Mouse (Mus musculus) brown adipose tissue, adult 24 weeks (tissue): ENCODE results near the gene Rabgap1. TPM values are rescaled to one million over a fixed set of nuclear protein-coding genes. Genes with fewer than 3 reads are reported as not detected.
"Not testable (repeated sequence)": the region's sequence is repeated elsewhere in the genome, so short reads cannot be mapped to it uniquely, and the experiment has no call there.

ENCODE experiments used
- H3K27ac ChIP-seq: fragments of 200-500 bp; replicated peaks from 2 replicates; pipeline ENCODE4 v1.5.1; 2012; ENCODE audit warnings: low read depth, mild to moderate bottlenecking, low read length
- H3K4me1 ChIP-seq: fragments of 200-500 bp; 2 replicates; pipeline ENCODE4 v1.6.1; 2012; ENCODE audit warnings: low read length, mixed read lengths; ENCODE audit not compliant: control insufficient read depth, insufficient read depth, insufficient read length
- H3K4me3 ChIP-seq: fragments of 200-500 bp; 2 replicates; pipeline ENCODE4 v1.5.1; 2012; ENCODE audit warnings: low read depth, mild to moderate bottlenecking, low read length, moderate library complexity; ENCODE audit not compliant: insufficient read depth
- polyA plus RNA-seq: library from polyadenylated mRNA; stranded (reverse); fragments of >200 nt; gene quantifications from 2 replicates; pipeline ENCODE4 v1.2.4, GENCODE M21; 2012; ENCODE audit not compliant: missing spikeins, insufficient read depth, insufficient read length

Rabgap1 gene
- polyA plus RNA-seq, 1 experiment = 26.6 TPM

- Histone ChIP-seq H3K4me1 (no peaks in the 10 kb centered on the region), H3K4me3 (no peak overlapping the region)
Observed at GRCm38 (mm10) chr2:37484165-37484564, 41.1 kb downstream of the Rabgap1 start.

GRCm38 (mm10) chr2:37485370-37485769, 42.3 kb downstream of the Rabgap1 start:
- Histone ChIP-seq H3K4me1 (no peaks in the 10 kb centered on the region), H3K4me3 (no peak overlapping the region), H3K27ac (no peak overlapping the region)

More at GRCm38 (mm10) chr2:37484165-37484564, 41.1 kb downstream of the Rabgap1 start:
- H3K27ac ChIP-seq = no peak overlapping the region

GRCm38 (mm10) chr2:37486408-37486807, 43.3 kb downstream of the Rabgap1 start:
- H3K4me1 ChIP-seq = no peaks in the 10 kb centered on the region
- no peak overlapping the region for H3K4me3 ChIP-seq

GRCm38 (mm10) chr2:37488956-37489355, 45.9 kb downstream of the Rabgap1 start:
- H3K27ac ChIP-seq = no peak overlapping the region
- H3K4me3 ChIP-seq = no peak overlapping the region
- no peaks in the 10 kb centered on the region for H3K4me1 ChIP-seq

More at GRCm38 (mm10) chr2:37486408-37486807, 43.3 kb downstream of the Rabgap1 start:
- no peak overlapping the region for H3K27ac ChIP-seq

GRCm38 (mm10) chr2:37497321-37497720, 54.2 kb downstream of the Rabgap1 start:
- Histone ChIP-seq H3K27ac (no peak overlapping the region), H3K4me3 (no peak overlapping the region)

GRCm38 (mm10) chr2:37505856-37506255, 62.8 kb downstream of the Rabgap1 start:
- H3K4me1 ChIP-seq, H3K27ac ChIP-seq, H3K4me3 ChIP-seq: not testable (repeated sequence)

More at GRCm38 (mm10) chr2:37497321-37497720, 54.2 kb downstream of the Rabgap1 start:
- no peaks in the 10 kb centered on the region for H3K4me1 ChIP-seq

- no peaks in the 10 kb centered on the region for H3K4me1 ChIP-seq
- H3K4me3 ChIP-seq = no peak overlapping the region
Observed at GRCm38 (mm10) chr2:37511134-37511901, 68.2 kb downstream of the Rabgap1 start.

GRCm38 (mm10) chr2:37516030-37516710, 73.1 kb downstream of the Rabgap1 start, which contains the start of gene Gpr21:
Gene Gpr21, plus strand, starts transcription at chr2:37516332.
- Histone ChIP-seq H3K27ac (no peak within 1 kb of the TSS), H3K4me3 (peak within 1 kb of the TSS; percentile 4; the same call in 1 of the 2 replicates), H3K4me1 (no peaks in the 10 kb centered on the region)

More at GRCm38 (mm10) chr2:37511134-37511901, 68.2 kb downstream of the Rabgap1 start:
- no peak overlapping the region for H3K27ac ChIP-seq

GRCm38 (mm10) chr2:37516922-37517462, 73.9 kb downstream of the Rabgap1 start:
- Histone ChIP-seq H3K4me1 (no peaks in the 10 kb centered on the region), H3K4me3 (peak overlapping the region; percentile 2; the same call in 1 of the 2 replicates), H3K27ac (no peak overlapping the region)

- Histone ChIP-seq H3K4me3 (no peak overlapping the region), H3K4me1 (no peaks in the 10 kb centered on the region), H3K27ac (no peak overlapping the region)
Observed at GRCm38 (mm10) chr2:37518561-37519285, 75.6 kb downstream of the Rabgap1 start.

GRCm38 (mm10) chr2:37519286-37519640, 76.2 kb downstream of the Rabgap1 start:
- Histone ChIP-seq H3K4me3 (no peak overlapping the region), H3K27ac (no peak overlapping the region), H3K4me1 (no peaks in the 10 kb centered on the region)

GRCm38 (mm10) chr2:37527587-37527986, 84.5 kb downstream of the Rabgap1 start:
- Histone ChIP-seq H3K4me3 (no peak overlapping the region), H3K27ac (peak overlapping the region; percentile 60; the same call in 1 of the 2 replicates), H3K4me1 (no peaks in the 10 kb centered on the region; the same call in 1 of the 2 replicates)

GRCm38 (mm10) chr2:37529397-37529796, 86.3 kb downstream of the Rabgap1 start:
- no peaks in the 10 kb centered on the region; the same call in 1 of the 2 replicates for H3K4me1 ChIP-seq
- no peak overlapping the region for H3K4me3 ChIP-seq
- no peak overlapping the region for H3K27ac ChIP-seq

- Histone ChIP-seq H3K27ac (no peak overlapping the region), H3K4me1 (no peaks in the 10 kb centered on the region; the same call in 1 of the 2 replicates), H3K4me3 (no peak overlapping the region)
Observed at GRCm38 (mm10) chr2:37530766-37531165, 87.7 kb downstream of the Rabgap1 start.

GRCm38 (mm10) chr2:37531639-37532038, 88.6 kb downstream of the Rabgap1 start:
- H3K4me3 ChIP-seq = no peak overlapping the region
- H3K4me1 ChIP-seq = no peaks in the 10 kb centered on the region; the same call in 1 of the 2 replicates
- no peak overlapping the region for H3K27ac ChIP-seq
